Mouse (Mus musculus) limb, embryonic 12.5 days (tissue): ENCODE data around the gene Ddhd1. TPM values are rescaled to one million over a fixed set of nuclear protein-coding genes. Genes with fewer than 3 reads are reported as not detected.

Experiments used
- ATAC-seq: fragments of 200-750 bp; cut with Nextera tagmentation; 2 replicates; pipeline ENCODE4 v1.8.0; 2017; ENCODE audit warnings: low read depth, moderate TSS enrichment; ENCODE audit not compliant: insufficient number of reproducible peaks, insufficient read depth, low FRiP score, low TSS enrichment
- H3K27ac ChIP-seq: fragments of 300-500 bp; sonication (generic); 2 replicates; pipeline ENCODE4 v1.5.1; 2016; ENCODE audit warnings: mild to moderate bottlenecking, moderate library complexity
- H3K27me3 ChIP-seq: fragments of 300-500 bp; sonication (generic); 2 replicates; pipeline ENCODE4 v1.6.1; 2016; ENCODE audit warnings: mild to moderate bottlenecking, moderate library complexity
- H3K36me3 ChIP-seq: fragments of 300-500 bp; sonication (generic); 2 replicates; pipeline ENCODE4 v1.6.1; 2016; ENCODE audit warnings: mild to moderate bottlenecking, moderate library complexity
- H3K4me1 ChIP-seq: fragments of 300-500 bp; sonication (generic); replicated peaks from 2 replicates; pipeline ENCODE4 v1.6.1; 2016
- H3K4me2 ChIP-seq: fragments of 300-500 bp; sonication (generic); 2 replicates; pipeline ENCODE4 v1.6.1; 2016; ENCODE audit warnings: mild to moderate bottlenecking, moderate library complexity
- H3K4me3 ChIP-seq: fragments of 300-500 bp; sonication (generic); replicated peaks from 2 replicates; pipeline ENCODE4 v1.5.1; 2016; ENCODE audit warnings: mild to moderate bottlenecking
- H3K9ac ChIP-seq: fragments of 300-500 bp; sonication (generic); replicated peaks from 2 replicates; pipeline ENCODE4 v1.6.1; 2016; ENCODE audit warnings: mild to moderate bottlenecking, moderate library complexity
- H3K9me3 ChIP-seq: fragments of 300-500 bp; sonication (generic); 2 replicates; pipeline ENCODE4 v1.6.1; 2016; ENCODE audit warnings: mild to moderate bottlenecking, moderate library complexity
- WGBS: fragments of 180-500 bp; shearing (Covaris S2); methylation state at CpG from one replicate; pipeline ENCODE4 v1.1.7; 2016; 5-methylcytosine and 5-hydroxymethylcytosine counted together
- polyA plus RNA-seq: library from polyadenylated mRNA; unstranded; fragments of >200 nt; fragmentation: Nextera tagmentation; extraction: Ambion mirVana; gene quantifications from 2 replicates; pipeline ENCODE4 v1.2.1, GENCODE M21; 2016

Ddhd1 gene
- polyA plus RNA-seq, 1 experiment from 2014 or later: 7.6 TPM

DNA sequence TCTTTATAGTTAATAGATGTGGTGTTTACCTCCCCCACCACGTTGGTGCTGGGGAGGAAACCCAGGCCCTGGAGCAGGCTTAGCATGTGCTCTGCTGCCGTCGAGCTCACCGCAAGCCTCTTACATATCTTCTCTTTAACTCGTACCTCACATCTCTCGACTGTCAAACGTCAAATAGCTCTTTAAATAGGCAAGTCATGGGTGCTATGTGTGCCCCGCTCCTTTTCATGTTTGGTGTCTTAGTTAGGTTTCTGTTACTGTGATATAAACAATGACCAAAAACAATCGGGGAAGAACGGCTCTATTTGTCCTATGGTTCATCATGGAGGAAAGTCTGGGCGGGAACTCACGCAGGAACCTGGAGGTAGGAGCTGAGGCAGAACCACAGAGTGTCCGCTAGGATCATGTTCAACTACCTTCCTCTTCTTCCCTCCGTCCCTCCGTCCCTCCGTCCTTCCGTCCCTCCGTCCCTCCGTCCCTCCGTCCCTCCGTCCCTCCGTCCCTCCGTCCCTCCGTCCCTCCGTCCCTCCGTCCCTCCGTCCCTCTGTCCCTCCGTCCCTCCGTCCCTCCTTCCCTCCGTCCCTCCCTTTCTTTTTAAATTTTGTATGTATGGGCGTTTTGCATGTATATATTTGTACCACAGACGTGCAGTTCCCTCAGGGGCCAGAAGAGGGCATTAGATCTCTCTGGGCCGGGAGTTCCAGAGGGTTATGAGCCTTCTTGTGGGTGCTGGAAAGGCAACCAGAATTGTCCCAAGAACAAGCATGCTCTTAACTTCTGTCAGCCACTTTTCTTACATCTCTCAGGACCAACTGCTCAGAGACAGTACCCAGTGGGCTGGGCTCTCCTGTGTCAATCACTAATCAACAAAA is 91.6 kb downstream of the Ddhd1 start:
- Histone ChIP-seq H3K27ac (peak overlapping the region; percentile 94), H3K9ac (0 out of 2 replicates have a peak overlapping the region, but pooled peaks have one; percentile 31), H3K4me2 (peak overlapping the region; percentile 50), H3K36me3 (no peaks in the 10 kb centered on the region), H3K4me1 (peaks cover 30% of the 10 kb centered on the region), H3K9me3 (no peaks in the 10 kb centered on the region), H3K4me3 (peak overlapping the region; percentile 31), H3K27me3 (no peaks in the 10 kb centered on the region)
- 17% methylated on average over 33 of the region's 33 CpGs for WGBS
- 0 out of 2 replicates have a peak, but pooled peaks have one; percentile 2 for ATAC-seq

DNA sequence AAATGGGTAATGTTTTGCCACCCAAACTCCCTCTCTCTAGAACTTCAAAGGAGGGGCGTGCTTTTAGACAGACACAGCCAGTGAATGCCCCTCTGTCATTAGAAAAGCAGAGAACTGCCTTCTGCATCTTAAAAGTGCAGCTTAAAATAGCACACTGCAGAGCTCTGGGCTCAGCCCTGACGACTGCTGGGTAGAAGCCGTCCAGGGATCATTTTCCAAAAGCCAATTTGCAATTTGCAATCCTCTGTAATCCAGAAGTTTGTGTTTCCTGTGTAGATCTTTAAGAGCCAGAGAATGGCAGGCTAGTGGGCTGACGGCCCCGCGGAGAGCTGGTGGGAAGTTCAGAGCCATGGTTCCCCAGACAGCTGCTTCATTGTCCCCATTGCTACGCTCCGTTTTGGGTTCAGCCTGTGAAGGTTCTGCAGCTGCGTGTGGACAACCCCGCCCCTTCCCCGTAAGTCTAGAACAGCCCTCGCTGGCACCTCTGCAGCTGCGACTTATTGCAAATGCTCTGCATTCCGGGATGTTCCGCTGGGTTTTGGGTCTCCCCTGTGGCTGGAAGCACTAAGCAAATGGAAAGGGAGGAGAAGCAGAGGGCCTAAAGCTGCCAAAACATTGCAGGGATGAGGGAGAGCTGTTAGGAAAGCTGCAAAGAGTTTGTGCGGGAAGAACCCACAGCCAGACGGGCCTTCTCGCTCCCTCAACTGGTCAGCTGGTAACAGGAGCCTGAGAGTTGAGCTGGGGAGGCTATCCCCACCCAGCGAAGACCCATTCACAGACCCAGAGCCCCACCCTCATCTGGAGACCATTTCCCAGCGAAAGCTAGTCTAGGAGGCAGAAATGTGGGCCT is 92.5 kb downstream of the Ddhd1 start:
- Histone ChIP-seq H3K4me1 (peaks cover 30% of the 10 kb centered on the region), H3K9me3 (no peaks in the 10 kb centered on the region), H3K4me2 (peak overlapping the region; percentile 50), H3K4me3 (peak overlapping the region; percentile 31), H3K27me3 (no peaks in the 10 kb centered on the region), H3K36me3 (no peaks in the 10 kb centered on the region), H3K9ac (0 out of 2 replicates have a peak overlapping the region, but pooled peaks have one; percentile 31), H3K27ac (peak overlapping the region; percentile 94)
- peak; percentile 84 for ATAC-seq
- 5% methylated on average over 20 of the region's 20 CpGs for WGBS

DNA sequence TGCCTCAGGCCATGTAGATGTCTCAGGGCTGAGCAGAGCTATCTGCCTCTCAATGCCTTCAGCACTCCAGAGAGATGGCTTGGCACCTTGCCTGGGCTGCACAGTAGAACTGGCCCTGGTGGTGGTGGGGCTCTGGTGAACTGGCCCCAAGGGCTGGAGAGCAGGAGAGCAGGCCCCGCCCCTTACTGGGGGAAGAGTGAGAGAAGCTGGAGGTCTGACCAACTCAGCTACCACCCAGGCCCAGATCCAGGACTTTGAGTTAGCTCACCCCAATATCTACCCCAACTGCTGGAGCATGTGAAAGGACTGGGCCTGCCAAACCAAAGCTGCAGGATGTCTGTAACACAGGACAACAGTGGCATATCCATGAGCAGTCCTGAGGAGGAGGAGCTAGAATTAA is 94.4 kb downstream of the Ddhd1 start:
- no peaks in the 10 kb centered on the region for H3K27me3 ChIP-seq
- no peak overlapping the region for H3K4me2 ChIP-seq
- WGBS: 89% methylated on average over 1 of the region's 1 CpGs
- no peaks in the 10 kb centered on the region for H3K36me3 ChIP-seq
- H3K4me3 ChIP-seq: no peak overlapping the region
- H3K27ac ChIP-seq: peak overlapping the region; percentile 94
- H3K9ac ChIP-seq: no peak overlapping the region
- 0 out of 2 replicates have a peak, but pooled peaks have one; percentile 30 for ATAC-seq
- H3K4me1 ChIP-seq: peaks cover 30% of the 10 kb centered on the region
- H3K9me3 ChIP-seq: no peaks in the 10 kb centered on the region

DNA sequence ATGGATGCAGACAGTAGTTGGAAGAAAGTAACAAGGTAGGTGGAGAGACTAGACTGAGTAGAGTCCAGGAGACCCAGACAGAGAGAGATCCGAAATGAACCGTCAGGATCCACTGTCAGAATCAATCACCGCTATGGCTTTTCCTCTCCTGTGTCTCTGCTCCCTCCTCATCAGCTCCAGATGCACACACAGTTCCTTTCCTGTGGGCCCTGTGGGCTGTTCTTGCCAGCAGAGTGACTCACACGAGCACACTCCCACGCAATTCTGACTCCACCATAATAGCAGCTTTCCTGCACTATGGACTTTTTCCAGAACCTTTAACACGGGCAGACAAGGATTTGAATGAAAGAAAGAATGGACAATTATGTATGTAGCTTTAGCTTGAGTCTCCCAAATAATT is 96.3 kb downstream of the Ddhd1 start:
- Histone ChIP-seq H3K9me3 (no peaks in the 10 kb centered on the region), H3K27me3 (no peaks in the 10 kb centered on the region), H3K36me3 (no peaks in the 10 kb centered on the region), H3K9ac (no peak overlapping the region), H3K4me3 (no peak overlapping the region), H3K4me2 (no peak overlapping the region), H3K27ac (no peak overlapping the region), H3K4me1 (peaks cover 30% of the 10 kb centered on the region)
- WGBS: 76% methylated on average over 6 of the region's 6 CpGs
- no peak for ATAC-seq

DNA sequence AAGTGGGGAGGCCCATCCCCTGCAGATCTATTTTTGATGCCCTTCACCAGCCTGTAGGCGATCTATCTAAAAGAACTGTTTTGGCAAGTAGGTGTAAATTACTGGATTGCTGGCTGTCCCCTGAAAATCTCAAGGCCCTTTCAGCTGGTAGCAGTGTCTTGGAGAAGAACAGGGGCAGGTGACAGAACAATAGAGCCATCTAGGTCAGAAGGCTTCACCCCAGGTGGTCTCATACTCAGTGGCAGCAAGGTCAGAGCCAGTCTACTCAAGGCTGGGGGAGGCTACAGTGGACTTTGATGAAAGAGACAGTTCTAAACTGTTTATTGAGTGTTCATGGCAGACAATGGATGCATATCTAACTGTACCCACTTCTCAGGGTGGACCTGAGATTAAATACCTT is 98.9 kb downstream of the Ddhd1 start:
- ATAC-seq: no peak
- 89% methylated on average over 1 of the region's 1 CpGs for WGBS

DNA sequence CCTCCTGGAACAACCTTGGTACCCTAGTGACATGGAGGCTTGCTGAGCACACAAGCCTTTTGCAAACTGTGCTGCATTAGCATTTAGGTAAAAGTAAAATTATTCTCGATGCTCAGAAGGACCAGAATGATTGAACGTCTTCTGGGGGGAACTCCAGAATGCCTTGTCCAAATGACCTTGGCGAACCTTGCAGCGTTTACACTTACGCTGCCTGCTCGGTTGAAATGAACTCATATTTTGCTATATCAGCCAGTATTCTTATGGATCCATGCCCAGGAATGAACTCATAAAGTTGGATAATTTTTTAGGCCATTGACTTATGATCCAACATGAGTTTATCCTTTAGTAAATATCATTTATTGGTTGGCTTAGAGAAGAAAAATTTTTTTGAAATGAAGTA is 103.6 kb downstream of the Ddhd1 start:
- no peak overlapping the region for H3K4me2 ChIP-seq
- H3K9ac ChIP-seq: no peak overlapping the region
- H3K9me3 ChIP-seq: no peaks in the 10 kb centered on the region
- H3K27me3 ChIP-seq: no peaks in the 10 kb centered on the region
- no peaks in the 10 kb centered on the region for H3K36me3 ChIP-seq
- no peak overlapping the region for H3K4me3 ChIP-seq
- WGBS: 93% methylated on average over 6 of the region's 6 CpGs
- H3K27ac ChIP-seq: no peak overlapping the region
- H3K4me1 ChIP-seq: no peaks in the 10 kb centered on the region
- no peak for ATAC-seq

More for the DNA sequence above, 98.9 kb downstream of the Ddhd1 start:
- H3K9me3 ChIP-seq: no peaks in the 10 kb centered on the region
- H3K4me2 ChIP-seq: no peak overlapping the region
- peaks cover 9% of the 10 kb centered on the region for H3K4me1 ChIP-seq
- H3K27ac ChIP-seq: no peak overlapping the region
- H3K4me3 ChIP-seq: no peak overlapping the region
- no peaks in the 10 kb centered on the region for H3K36me3 ChIP-seq
- no peaks in the 10 kb centered on the region for H3K27me3 ChIP-seq
- H3K9ac ChIP-seq: no peak overlapping the region

DNA sequence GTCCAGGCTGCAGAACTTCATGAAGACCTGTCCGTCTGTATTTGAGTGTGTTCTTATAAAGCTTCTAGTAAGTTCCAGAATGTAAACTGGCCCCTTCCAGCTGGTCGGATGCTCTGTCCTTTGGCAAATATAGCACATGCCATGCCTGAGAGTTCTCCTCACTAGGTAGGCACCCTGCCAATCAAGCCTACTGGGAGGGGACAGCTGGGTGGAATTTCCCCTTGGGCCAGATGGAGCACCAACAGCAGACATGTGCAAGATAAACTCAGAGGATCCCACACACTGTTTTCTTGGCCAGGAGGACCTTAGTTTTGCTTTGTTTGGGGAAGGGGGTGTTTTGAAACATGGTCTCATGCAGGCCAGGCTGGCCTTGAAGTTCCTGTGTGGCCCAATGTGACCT is 104.1 kb downstream of the Ddhd1 start:
- H3K27ac ChIP-seq: no peak overlapping the region
- H3K4me2 ChIP-seq: no peak overlapping the region
- WGBS: 83% methylated on average over 2 of the region's 2 CpGs
- H3K36me3 ChIP-seq: no peaks in the 10 kb centered on the region
- H3K9ac ChIP-seq: no peak overlapping the region
- no peak overlapping the region for H3K4me3 ChIP-seq
- no peak for ATAC-seq
- H3K9me3 ChIP-seq: no peaks in the 10 kb centered on the region
- H3K4me1 ChIP-seq: no peaks in the 10 kb centered on the region
- no peaks in the 10 kb centered on the region for H3K27me3 ChIP-seq

DNA sequence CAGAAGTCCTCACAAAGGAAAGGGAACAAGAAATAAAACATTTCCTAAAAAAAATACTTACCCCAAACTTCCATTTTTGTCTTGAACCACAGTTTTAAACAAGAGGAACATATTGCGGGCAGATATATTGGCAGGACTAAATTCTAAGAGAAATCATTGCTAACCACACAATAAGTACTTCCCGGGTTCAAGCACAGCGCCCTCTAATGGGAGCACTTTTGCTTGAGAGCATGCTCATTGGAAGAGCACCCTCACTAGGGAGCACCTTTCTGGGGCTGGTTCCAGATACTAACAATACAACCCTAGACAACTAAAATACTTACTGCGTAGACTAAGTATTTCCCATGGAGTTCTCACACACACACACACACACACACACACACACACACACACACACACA is 105.5 kb downstream of the Ddhd1 start:
- no peaks in the 10 kb centered on the region for H3K9me3 ChIP-seq
- H3K4me2 ChIP-seq: no peak overlapping the region
- whole genome bisulfite sequencing: 80% methylated on average over 4 of the region's 4 CpGs
- ATAC-seq: no peak
- H3K36me3 ChIP-seq: no peaks in the 10 kb centered on the region
- H3K27ac ChIP-seq: no peak overlapping the region
- H3K9ac ChIP-seq: no peak overlapping the region
- no peaks in the 10 kb centered on the region for H3K27me3 ChIP-seq
- no peaks in the 10 kb centered on the region for H3K4me1 ChIP-seq
- H3K4me3 ChIP-seq: no peak overlapping the region

DNA sequence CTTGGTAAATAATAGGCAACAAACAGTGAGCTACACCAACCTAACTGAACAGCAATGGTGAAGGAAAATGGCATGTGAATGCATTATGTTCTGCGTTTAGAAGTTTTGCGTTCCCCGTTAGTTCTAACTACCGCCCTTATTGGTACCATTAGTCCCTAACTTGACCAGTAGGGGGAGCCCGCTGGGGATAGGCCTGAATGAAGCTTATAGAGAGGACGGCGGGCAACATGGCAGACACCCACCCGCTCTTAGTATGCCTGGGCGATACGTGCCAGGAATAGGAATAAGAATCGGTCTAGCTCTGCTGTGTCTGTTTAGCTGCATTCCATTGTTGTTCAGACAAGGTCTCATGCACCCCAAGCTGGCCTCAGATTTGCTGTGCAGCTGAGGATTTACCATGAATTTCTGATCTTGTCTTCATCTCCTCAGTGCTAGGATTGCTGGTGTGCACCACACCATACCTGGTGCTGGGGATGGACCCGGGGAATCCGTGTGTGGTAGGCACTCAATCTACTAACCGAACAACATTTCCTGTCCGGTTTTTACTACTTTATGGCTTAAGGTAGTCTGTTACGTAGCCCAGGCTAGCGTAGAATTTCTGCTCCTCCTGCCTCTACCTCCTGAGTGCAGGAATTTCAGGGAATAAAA is 106.7 kb downstream of the Ddhd1 start:
- ATAC-seq: no peak
- no peak overlapping the region for H3K4me3 ChIP-seq
- WGBS: 49% methylated on average over 17 of the region's 17 CpGs
- H3K4me2 ChIP-seq: no peak overlapping the region
- H3K27me3 ChIP-seq: no peaks in the 10 kb centered on the region
- H3K9me3 ChIP-seq: no peaks in the 10 kb centered on the region
- H3K36me3 ChIP-seq: no peaks in the 10 kb centered on the region
- H3K9ac ChIP-seq: no peak overlapping the region
- H3K4me1 ChIP-seq: no peaks in the 10 kb centered on the region
- H3K27ac ChIP-seq: no peak overlapping the region

DNA sequence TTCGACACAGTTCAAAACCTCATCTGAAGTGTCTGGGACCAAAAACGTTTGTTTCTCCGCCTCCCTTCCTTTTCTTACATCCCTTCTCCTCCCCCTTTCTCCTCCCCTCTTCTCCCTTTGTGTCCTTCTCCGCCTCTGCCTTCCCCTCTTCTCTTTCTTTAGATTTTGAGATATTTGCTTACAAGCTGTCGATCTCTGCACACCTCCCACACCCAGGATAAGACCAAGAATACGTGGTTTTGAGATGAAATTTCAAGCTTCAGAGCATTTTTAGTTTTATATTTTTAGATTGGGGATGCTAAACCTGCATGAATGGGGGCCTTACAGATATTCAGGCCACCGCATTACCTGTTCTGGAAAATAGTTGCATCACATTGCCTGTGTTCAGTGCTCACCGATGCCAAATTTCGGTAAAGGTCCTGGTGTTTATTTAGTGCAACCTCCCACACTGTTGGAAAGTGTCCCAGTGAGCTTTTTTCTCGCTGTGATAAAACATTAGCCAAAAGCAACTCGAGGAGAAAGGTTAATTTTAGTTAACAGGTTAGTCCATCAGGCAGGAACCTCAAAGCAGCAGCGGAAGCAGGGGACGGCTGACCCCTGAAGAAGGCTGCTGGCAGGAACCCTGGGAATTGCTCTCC is 107.8 kb downstream of the Ddhd1 start:
- no peak overlapping the region for H3K9ac ChIP-seq
- ATAC-seq: no peak
- H3K4me3 ChIP-seq: no peak overlapping the region
- no peaks in the 10 kb centered on the region for H3K27me3 ChIP-seq
- WGBS: 79% methylated on average over 13 of the region's 13 CpGs
- no peak overlapping the region for H3K27ac ChIP-seq
- no peak overlapping the region for H3K4me2 ChIP-seq
- H3K9me3 ChIP-seq: no peaks in the 10 kb centered on the region
- H3K36me3 ChIP-seq: no peaks in the 10 kb centered on the region
- no peaks in the 10 kb centered on the region for H3K4me1 ChIP-seq
